Mouse (Mus musculus) bone marrow, adult 2 months (tissue): ENCODE data around the gene Gm3285. TPM values are rescaled to one million over a fixed set of nuclear protein-coding genes. Genes with fewer than 3 reads are reported as not detected.

ENCODE experiments used
- H3K27ac ChIP-seq: fragments of 200-500 bp; 2 replicates; pipeline ENCODE4 v1.5.1; 2012; ENCODE audit warnings: low read depth, mild to moderate bottlenecking, control low read depth, inconsistent platforms, low read length; ENCODE audit not compliant: control insufficient read depth, poor library complexity, insufficient read depth
- H3K4me1 ChIP-seq: fragments of 200-500 bp; 2 replicates; pipeline ENCODE4 v1.6.1; 2011; ENCODE audit warnings: low read length; ENCODE audit not compliant: control insufficient read depth, insufficient read depth
- H3K4me3 ChIP-seq: fragments of 200-500 bp; replicated peaks from 2 replicates; pipeline ENCODE3; 2011; ENCODE audit warnings: mild to moderate bottlenecking, low read depth, low read length, control low read depth; ENCODE audit not compliant: control insufficient read depth
- CTCF ChIP-seq: fragments of 200-500 bp; IDR thresholded peaks from 2 replicates; pipeline ENCODE4 v1.5.1; 2011; ENCODE audit warnings: low read length, control low read depth; ENCODE audit not compliant: control insufficient read depth, insufficient read depth
- POLR2A ChIP-seq: fragments of 200-500 bp; IDR thresholded peaks from 2 replicates; pipeline ENCODE4 v1.6.1; 2011; ENCODE audit warnings: low read depth, mild to moderate bottlenecking, control low read depth, low read length, borderline replicate concordance; ENCODE audit not compliant: control insufficient read depth
- WGBS: fragments of 180-500 bp; shearing (Covaris S2); methylation state at CpG from one replicate; pipeline ENCODE4 v1.1.7; 2018; 5-methylcytosine and 5-hydroxymethylcytosine counted together
- polyA plus RNA-seq: library from polyadenylated mRNA; stranded (reverse); fragments of >200 nt; gene quantifications from 2 replicates; pipeline ENCODE4 v1.2.4, GENCODE M21; 2011; ENCODE audit warnings: low replicate concordance; ENCODE audit not compliant: missing spikeins, insufficient read depth, insufficient read length

Gm3285 gene
- polyA plus RNA-seq, 1 experiment, result not detected

- 3% methylated on average over 46 of the region's 46 CpGs for whole genome bisulfite sequencing
- no peak within 1 kb of the TSS for H3K27ac ChIP-seq
- no peaks in the 10 kb centered on the region for H3K4me1 ChIP-seq
- H3K4me3 ChIP-seq, result no peak within 1 kb of the TSS
- TF ChIP-seq POLR2A (no peak), CTCF (no peak)
Observed at GRCm38 (mm10) chr10:77902211-77902893, 40.6 kb downstream of the Gm3285 start, which contains the start of gene Lrrc3. TSS of gene Lrrc3 (minus strand) at chr10:77902536.

DNA sequence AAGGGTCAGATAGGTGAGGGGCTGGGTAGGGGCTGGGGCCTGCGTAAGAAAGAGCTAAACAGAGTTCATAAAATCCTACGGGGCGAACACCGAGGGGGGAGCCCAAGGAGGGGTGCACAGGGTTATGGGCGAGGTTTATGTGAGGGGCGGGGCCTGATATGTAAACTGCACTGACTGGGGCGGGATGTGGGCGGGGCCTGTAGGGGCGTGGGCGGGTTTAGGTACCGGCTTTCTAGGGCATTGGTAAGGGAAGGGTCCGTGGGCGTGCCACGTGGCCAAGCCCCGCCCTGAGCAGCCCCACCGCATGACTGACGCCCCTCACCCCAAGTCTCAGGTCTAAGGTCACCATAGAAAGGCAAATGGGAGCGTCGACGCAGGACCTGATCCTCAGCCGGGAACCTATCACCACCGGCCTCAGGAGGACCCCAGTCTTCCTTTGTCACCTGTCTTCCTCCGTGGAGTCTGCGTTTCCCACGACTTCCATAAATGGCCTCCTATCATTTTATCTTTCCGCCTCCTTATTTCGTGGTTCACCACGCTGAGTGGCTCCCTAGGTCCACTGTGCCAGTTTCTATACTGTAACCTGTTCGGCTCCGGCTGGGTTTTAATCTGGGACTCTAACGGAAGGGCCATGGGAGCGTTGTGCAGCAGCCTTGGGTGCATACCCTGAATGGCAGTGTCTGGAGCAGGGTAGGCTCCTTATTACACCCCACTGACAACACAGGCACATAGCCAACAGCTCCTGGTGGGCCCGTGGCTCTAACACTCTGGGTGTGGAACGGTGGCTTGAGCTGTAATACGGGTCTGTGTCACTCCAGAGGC, 41.3 kb downstream of the Gm3285 start:
- 7% methylated on average over 34 of the region's 35 CpGs for WGBS
- Histone ChIP-seq H3K4me3 (no peak overlapping the region), H3K27ac (no peak overlapping the region)

More for the DNA sequence above, 41.3 kb downstream of the Gm3285 start:
- H3K4me1 ChIP-seq, result no peaks in the 10 kb centered on the region
- TF ChIP-seq CTCF (no peak), POLR2A (no peak)

Other genes with a start within 250 kb of the Gm3285 start
- gene Ube2g2, start 239.7 kb upstream of the Gm3285 start, polyA plus RNA-seq, result 21.5 and 35.5 TPM in 2 replicates
- gene Tspear, start 175.4 kb upstream of the Gm3285 start, polyA plus RNA-seq, result not detected in 2 replicates
- not detected in 2 replicates for gene Gm19402, start 171.2 kb upstream of the Gm3285 start, polyA plus RNA-seq
- gene Gm9508, start 164.7 kb upstream of the Gm3285 start, polyA plus RNA-seq, result not detected in 2 replicates
- gene Gm10272, start 155.3 kb upstream of the Gm3285 start, polyA plus RNA-seq, result not detected in 2 replicates
- not detected in 2 replicates for gene Gm10024, start 150.5 kb upstream of the Gm3285 start, polyA plus RNA-seq
- gene Gm10142, start 146.2 kb upstream of the Gm3285 start, polyA plus RNA-seq, result not detected in 2 replicates
- not detected in 2 replicates for gene Krtap12-1, start 141.4 kb upstream of the Gm3285 start, polyA plus RNA-seq
- not detected in 2 replicates for gene Gm10100, start 135.5 kb upstream of the Gm3285 start, polyA plus RNA-seq
- not detected in 2 replicates for gene Gm18596, start 119.3 kb upstream of the Gm3285 start, polyA plus RNA-seq
- not detected in 2 replicates for gene Gm9736, start 110.6 kb upstream of the Gm3285 start, polyA plus RNA-seq
- gene Gm3233, start 102.3 kb upstream of the Gm3285 start, polyA plus RNA-seq, result not detected in 2 replicates
- gene Gm3238, start 90.7 kb upstream of the Gm3285 start, polyA plus RNA-seq, result not detected in 2 replicates
- gene Gm7138, start 85.0 kb upstream of the Gm3285 start, polyA plus RNA-seq, result not detected in 2 replicates
- not detected in 2 replicates for gene Gm3250, start 79.4 kb upstream of the Gm3285 start, polyA plus RNA-seq
- gene Gm7137, start 73.8 kb upstream of the Gm3285 start, polyA plus RNA-seq, result not detected in 2 replicates
- not detected in 2 replicates for gene Gm9639, start 66.9 kb upstream of the Gm3285 start, polyA plus RNA-seq
- gene Gm19668, start 62.8 kb upstream of the Gm3285 start, polyA plus RNA-seq, result not detected in 2 replicates
- gene Gm9507, start 50.1 kb upstream of the Gm3285 start, polyA plus RNA-seq, result not detected in 2 replicates
- gene Gm2696, start 47.3 kb upstream of the Gm3285 start, polyA plus RNA-seq, result not detected in 2 replicates
- gene Krtap10-4, start 34.9 kb upstream of the Gm3285 start, polyA plus RNA-seq, result not detected in 2 replicates
- not detected in 2 replicates for gene Krtap10-10, start 26.0 kb upstream of the Gm3285 start, polyA plus RNA-seq
- gene Gm36176, start 15.2 kb upstream of the Gm3285 start, polyA plus RNA-seq, result not detected in 2 replicates
- not detected in 2 replicates for gene Gm10318, start 9.1 kb upstream of the Gm3285 start, polyA plus RNA-seq
- gene Lrrc3, start 40.6 kb downstream of the Gm3285 start, polyA plus RNA-seq, result 0.70 TPM in 1 of 2 replicates, not detected in the other
- gene Trpm2, start 108.6 kb downstream of the Gm3285 start, polyA plus RNA-seq, result 19.2 and 53.7 TPM in 2 replicates
- 4.4 and 5.8 TPM in 2 replicates for gene 1810043G02Rik, start 116.5 kb downstream of the Gm3285 start, polyA plus RNA-seq
- gene Pfkl, start 148.1 kb downstream of the Gm3285 start, polyA plus RNA-seq, result 8.0 and 13.3 TPM in 2 replicates
- gene Dnmt3l, start 180.0 kb downstream of the Gm3285 start, polyA plus RNA-seq, result 6.7 TPM in 1 of 2 replicates, not detected in the other
- gene Aire, start 181.6 kb downstream of the Gm3285 start, polyA plus RNA-seq, result not detected in 2 replicates
- 7.9 and 20.7 TPM in 2 replicates for gene Icosl, start 207.3 kb downstream of the Gm3285 start, polyA plus RNA-seq